In the genomic region with DNA sequence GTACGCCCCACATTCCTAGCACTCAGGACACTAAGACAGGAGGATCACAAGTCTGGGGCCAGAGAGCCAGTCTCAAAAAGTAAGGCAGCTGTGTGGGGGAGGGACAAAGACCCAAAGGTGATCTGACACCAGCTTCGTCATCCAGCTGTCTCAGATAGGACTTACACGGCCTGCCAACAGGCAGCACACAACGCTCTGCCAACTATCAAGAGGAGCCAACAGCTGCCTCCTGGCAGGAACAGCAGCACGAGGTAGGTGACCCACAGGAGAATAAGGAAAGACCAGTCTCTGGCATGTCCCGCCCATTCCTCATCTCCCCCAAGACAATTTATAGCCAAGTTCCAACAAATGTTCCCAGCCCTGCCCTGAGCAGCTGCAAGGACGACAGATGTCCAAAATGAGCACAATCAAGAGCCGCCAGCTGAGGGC, we compare ENCODE assay signal across 9 mouse cellular contexts. TPM values are rescaled to one million over a fixed set of nuclear protein-coding genes. Genes with fewer than 3 reads are reported as not detected.
DNase-seq lines count a peak whose midpoint lies in the region; ATAC-seq and TF ChIP-seq lines count a peak whose summit lies in the region.
"Had no signal": no experiment of that assay in that cellular context is flagged by ENCODE, and none has a peak within 500 bp of the region (broad histone marks: within the 10 kb centered on the region; RNA-seq: fewer than 3 reads in every experiment).

No protein-coding gene starts in this region.

- H3K27ac ChIP-seq in cerebellum, adult 2 months (ENCODE audit: insufficient read depth, low read length), result peak overlapping the region; percentile 76
- H3K27ac ChIP-seq in intestine, postnatal 0 days (ENCODE audit: low read depth, low read length), result 0 out of 2 replicates have a peak overlapping the region, but pooled peaks have one; percentile 46
- no peak overlapping the region for H3K27ac ChIP-seq in midbrain, embryonic 16.5 days (ENCODE audit: low read length)

- no peaks in the 10 kb centered on the region for H3K9me3 ChIP-seq in intestine, postnatal 0 days (ENCODE audit: control insufficient read depth)
- no peaks in the 10 kb centered on the region for H3K9me3 ChIP-seq in midbrain, embryonic 16.5 days (replicated peaks; ENCODE audit: control insufficient read depth, low read length, poor library complexity, severe bottlenecking)

- peaks cover 57% of the 10 kb centered on the region for H3K4me1 ChIP-seq in cerebellum, adult 2 months (ENCODE audit: control insufficient read depth, insufficient read depth, low read length)
- H3K4me1 ChIP-seq in intestine, postnatal 0 days (replicated peaks; ENCODE audit: control insufficient read depth, insufficient read depth, low read length), result peaks cover 14% of the 10 kb centered on the region; the same call in 1 of the 2 replicates
- no peaks in the 10 kb centered on the region for H3K4me1 ChIP-seq in midbrain, embryonic 16.5 days (ENCODE audit: control insufficient read depth, insufficient read depth, low read length)

- H3K79me3 ChIP-seq in C2C12 (ENCODE audit: low read depth), result no peaks in the 10 kb centered on the region

- DNase-seq in cerebellum, adult 2 months, result no peak
- DNase-seq in cerebellum, postnatal 25 days, result no peak
- DNase-seq in heart, adult 11 months, result peak; percentile 99
- DNase-seq in right cerebral cortex, adult 2 months (ENCODE audit: low spot score in 2 of 2), result no peak
- no peak for DNase-seq in frontal cortex, postnatal 14 days (ENCODE audit: low spot score in 2 of 2)
- DNase-seq: liver, postnatal 0 days had no signal

- ATAC-seq in intestine, postnatal 0 days, result no peak
- ATAC-seq in midbrain, embryonic 16.5 days, result no peak
- ATAC-seq: liver, postnatal 0 days had no signal

- TF ChIP-seq POLR2A in cerebellum, adult 2 months (IDR thresholded peaks at IDR 0.05; ENCODE audit: borderline replicate concordance, insufficient read depth, low read length), result no peak

- WGBS in cerebellum, adult 2 months, result 51% methylated on average over 8 of the region's 8 CpGs
- WGBS in intestine, postnatal 0 days, result 44% methylated on average over 8 of the region's 8 CpGs
- 66% methylated on average over 8 of the region's 8 CpGs for WGBS in midbrain, embryonic 16.5 days

- no peaks in the 10 kb centered on the region for H3K79me2 ChIP-seq in C2C12 (ENCODE audit: control insufficient read depth, insufficient read depth)

- no peak overlapping the region for H3K9ac ChIP-seq in intestine, postnatal 0 days (ENCODE audit: low read depth, low read length)
- H3K9ac ChIP-seq in midbrain, embryonic 16.5 days (ENCODE audit: low read depth, low read length), result no peak overlapping the region
- H3K9ac ChIP-seq: liver, postnatal 0 days had no signal

- H3K27me3 ChIP-seq in cerebellum, adult 2 months (ENCODE audit: control insufficient read depth, insufficient read depth, low read length), result no peaks in the 10 kb centered on the region; the same call in 1 of the 2 replicates
- no peaks in the 10 kb centered on the region for H3K27me3 ChIP-seq in C2C12 (ENCODE audit: control insufficient read depth, insufficient read depth, insufficient read length)
- H3K27me3 ChIP-seq in intestine, postnatal 0 days (replicated peaks; ENCODE audit: control insufficient read depth, insufficient read depth, low read length), result no peaks in the 10 kb centered on the region
- H3K27me3 ChIP-seq in midbrain, embryonic 16.5 days (ENCODE audit: control insufficient read depth, insufficient read depth, low read depth, low read length), result no peaks in the 10 kb centered on the region

- H3K36me3 ChIP-seq in C2C12 (ENCODE audit: control insufficient read depth, insufficient read depth), result no peaks in the 10 kb centered on the region
- peaks cover 13% of the 10 kb centered on the region; the same call in 1 of the 2 replicates for H3K36me3 ChIP-seq in intestine, postnatal 0 days (ENCODE audit: control insufficient read depth, insufficient read depth)
- no peaks in the 10 kb centered on the region for H3K36me3 ChIP-seq in midbrain, embryonic 16.5 days (ENCODE audit: control insufficient read depth, insufficient read depth, low read length)

- H3K4me2 ChIP-seq in intestine, postnatal 0 days (replicated peaks; ENCODE audit: low read depth), result no peak overlapping the region
- no peak overlapping the region for H3K4me2 ChIP-seq in midbrain, embryonic 16.5 days (ENCODE audit: low read length)

- TF ChIP-seq CTCF in cerebellum, adult 2 months (IDR thresholded peaks at IDR 0.05; ENCODE audit: borderline replicate concordance, insufficient read depth, low read depth, low read length), result no peak
- TF ChIP-seq CTCF in C2C12 (IDR thresholded peaks at IDR 0.05; ENCODE audit: control insufficient read depth, insufficient read depth, insufficient read length), result no peak
- TF ChIP-seq CTCF in intestine, postnatal 0 days (IDR thresholded peaks at IDR 0.05; ENCODE audit: low read depth), result no peak

- no peak overlapping the region for H3ac ChIP-seq in C2C12 (ENCODE audit: control insufficient read depth, insufficient read length, low read depth)

- H3K4me3 ChIP-seq in cerebellum, adult 2 months (replicated peaks; ENCODE audit: insufficient read depth, low read depth, low read length), result no peak overlapping the region
- no peak overlapping the region for H3K4me3 ChIP-seq in C2C12 (ENCODE audit: insufficient read depth, poor library complexity, severe bottlenecking)
- H3K4me3 ChIP-seq in intestine, postnatal 0 days (ENCODE audit: low read depth, low read length), result no peak overlapping the region
- H3K4me3 ChIP-seq in midbrain, embryonic 16.5 days (ENCODE audit: low read depth, low read length), result no peak overlapping the region

TF ChIP-seq in C2C12, 6 proteins besides CTCF, POLR2A, EP300 and RAD21:
- TF ChIP-seq MYOG (IDR thresholded peaks at IDR 0.05; ENCODE audit: control insufficient read depth, extremely low read depth, insufficient read length) (no peak), MYOD1 (IDR thresholded peaks at IDR 0.05; ENCODE audit: control insufficient read depth, insufficient read length, low read depth) (peak; percentile 33)

RNA-seq across cellular contexts. Expression of a gene that starts 9.8 kb away (rescaled TPM):
- 18.1 and 19.7 TPM in 2 replicates for polyA plus RNA-seq in cerebellum, adult 2 months (2012; rRNA removed)
- 2.3 TPM for polyA plus RNA-seq in C2C12 (2012; fragmentation: generic; extraction: Trizol)
- polyA plus RNA-seq in intestine, postnatal 0 days (2015; fragmentation: Nextera tagmentation; extraction: Ambion mirVana), result 25.1 and 28.7 TPM in 2 replicates
- polyA plus RNA-seq in midbrain, embryonic 16.5 days (2015; fragmentation: Nextera tagmentation; extraction: Ambion mirVana), result 9.6 and 10.9 TPM in 2 replicates
